ENCODE assay signal across 20 mouse cellular contexts in the genomic region with DNA sequence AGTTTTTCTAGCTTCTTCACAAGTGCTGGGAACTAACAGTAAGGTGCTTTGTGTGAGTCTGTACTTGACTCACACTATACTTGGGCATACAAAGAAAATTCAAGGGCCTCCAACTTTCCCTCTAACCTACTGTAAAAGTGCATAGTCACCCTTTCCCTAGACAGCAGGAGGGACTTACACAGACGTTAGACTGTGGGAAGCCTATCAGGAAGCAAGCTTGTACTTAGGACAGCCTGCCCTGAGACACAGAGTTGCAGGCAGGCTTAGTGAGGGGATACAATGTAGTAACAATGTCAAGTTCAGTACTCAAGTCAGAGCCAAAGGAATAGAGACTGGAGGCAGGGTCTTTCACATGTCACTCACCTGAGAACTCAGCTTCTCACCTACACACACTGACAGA. TPM values are rescaled to one million over a fixed set of nuclear protein-coding genes. Genes with fewer than 3 reads are reported as not detected.
DNase-seq lines count a peak whose midpoint lies in the region; ATAC-seq and TF ChIP-seq lines count a peak whose summit lies in the region.
"Had no signal": no experiment of that assay in that cellular context is flagged by ENCODE, and none has a peak within 500 bp of the region (broad histone marks: within the 10 kb centered on the region; RNA-seq: fewer than 3 reads in every experiment).

No protein-coding gene starts in this region.

- H3K27ac ChIP-seq in kidney, adult 2 months (ENCODE audit: insufficient read depth, low read depth, low read length): peak overlapping the region; percentile 81
- no peak overlapping the region for H3K27ac ChIP-seq in kidney, embryonic 15.5 days
- no peak overlapping the region for H3K27ac ChIP-seq in liver, embryonic 13.5 days
- H3K27ac ChIP-seq in thymus, adult 2 months (ENCODE audit: control insufficient read depth, insufficient read depth, low read length): no peak overlapping the region
- H3K27ac ChIP-seq: gastrocnemius, adult 2 months; heart, embryonic 13.5 days; hindbrain, embryonic 15.5 days; midbrain, embryonic 12.5 days had no signal

- no peak overlapping the region for H3K4me2 ChIP-seq in kidney, embryonic 15.5 days
- no peak overlapping the region for H3K4me2 ChIP-seq in liver, embryonic 13.5 days
- H3K4me2 ChIP-seq: heart, embryonic 13.5 days; hindbrain, embryonic 15.5 days; midbrain, embryonic 12.5 days had no signal

- H3K36me3 ChIP-seq in kidney, adult 2 months (ENCODE audit: control insufficient read depth, insufficient read depth, low read length): no peaks in the 10 kb centered on the region
- H3K36me3 ChIP-seq in kidney, embryonic 15.5 days: no peaks in the 10 kb centered on the region
- H3K36me3 ChIP-seq in liver, embryonic 13.5 days: no peaks in the 10 kb centered on the region
- H3K36me3 ChIP-seq in thymus, adult 2 months (ENCODE audit: control insufficient read depth, insufficient read depth, low read length): no peaks in the 10 kb centered on the region
- H3K36me3 ChIP-seq: heart, embryonic 13.5 days; hindbrain, embryonic 15.5 days; midbrain, embryonic 12.5 days had no signal

- no peak for TF ChIP-seq POLR2A in kidney, adult 2 months (IDR thresholded peaks at IDR 0.05; ENCODE audit: low read depth, low read length)
- no peak for TF ChIP-seq POLR2A in thymus, adult 2 months (IDR thresholded peaks at IDR 0.05; ENCODE audit: control insufficient read depth, extremely low read depth, insufficient read depth, low read length, poor library complexity)

- peak overlapping the region; percentile 30 for H3K4me3 ChIP-seq in kidney, adult 2 months (ENCODE audit: insufficient read depth, low read depth, low read length)
- no peak overlapping the region for H3K4me3 ChIP-seq in kidney, embryonic 15.5 days (replicated peaks)
- H3K4me3 ChIP-seq in liver, embryonic 13.5 days (replicated peaks): no peak overlapping the region
- H3K4me3 ChIP-seq in thymus, adult 2 months (ENCODE audit: control insufficient read depth, insufficient read depth, low read length): no peak overlapping the region
- H3K4me3 ChIP-seq: gastrocnemius, adult 2 months; heart, embryonic 13.5 days; hindbrain, embryonic 15.5 days; midbrain, embryonic 12.5 days had no signal

- no peaks in the 10 kb centered on the region for H3K9me3 ChIP-seq in kidney, embryonic 15.5 days (replicated peaks)
- no peaks in the 10 kb centered on the region for H3K9me3 ChIP-seq in liver, embryonic 13.5 days (replicated peaks)
- H3K9me3 ChIP-seq: heart, embryonic 13.5 days; hindbrain, embryonic 15.5 days; midbrain, embryonic 12.5 days had no signal

- 29% methylated on average over 1 of the region's 1 CpGs for WGBS in kidney, adult 2 months
- 37% methylated on average over 1 of the region's 1 CpGs for WGBS in kidney, embryonic 15.5 days
- WGBS in liver, embryonic 13.5 days (ENCODE audit: insufficient replicate concordance): 9% methylated on average over 1 of the region's 1 CpGs
- 33% methylated on average over 1 of the region's 1 CpGs for WGBS in thymus, adult 2 months

- H3K9ac ChIP-seq in kidney, embryonic 15.5 days: no peak overlapping the region
- H3K9ac ChIP-seq in liver, embryonic 13.5 days: no peak overlapping the region
- H3K9ac ChIP-seq: heart, embryonic 13.5 days; hindbrain, embryonic 15.5 days; midbrain, embryonic 12.5 days had no signal

- ATAC-seq in kidney, embryonic 15.5 days (replicated peaks; ENCODE audit: low FRiP score): no peak
- peak; percentile 62 for ATAC-seq in liver, embryonic 13.5 days (ENCODE audit: low read depth)
- ATAC-seq: CD4-positive, CD25-positive, alpha-beta regulatory T cell, adult 4 months; intestine, embryonic 16.5 days had no signal

- peaks cover 10% of the 10 kb centered on the region; the same call in 1 of the 2 replicates for H3K4me1 ChIP-seq in kidney, adult 2 months (ENCODE audit: control insufficient read depth, insufficient read depth, low read length)
- no peaks in the 10 kb centered on the region for H3K4me1 ChIP-seq in kidney, embryonic 15.5 days
- H3K4me1 ChIP-seq in liver, embryonic 13.5 days (replicated peaks): peaks cover 25% of the 10 kb centered on the region
- peaks cover 40% of the 10 kb centered on the region for H3K4me1 ChIP-seq in thymus, adult 2 months (replicated peaks; ENCODE audit: control insufficient read depth, insufficient read depth, low read length)
- H3K4me1 ChIP-seq: hindbrain, embryonic 15.5 days; midbrain, embryonic 12.5 days had no signal

- DNase-seq in kidney, adult 2 months: peak; percentile 48
- peak; percentile 51 for DNase-seq in testis, postnatal 14 days (ENCODE audit: low spot score)
- DNase-seq in testis, postnatal 10 days (ENCODE audit: low spot score): no peak
- no peak for DNase-seq in liver, embryonic 13.5 days
- no peak for DNase-seq in thymus, adult 2 months
- no peak for DNase-seq in left cerebral cortex, adult 11 months (ENCODE audit: low spot score)
- no peak for DNase-seq in retina, embryonic 14.5 days (ENCODE audit: low spot score)
- DNase-seq: adrenal gland, adult 8-10 months; cerebellum, postnatal 14 days; gastrocnemius, adult 2 months; heart, adult 11 months; heart, postnatal 36 days; lung, adult 2 months; lung, postnatal 36 days had no signal

- TF ChIP-seq CTCF in kidney, adult 2 months (conservative IDR thresholded peaks at IDR 0.05; ENCODE audit: insufficient read depth, insufficient read length, low read depth, low read length): no peak
- TF ChIP-seq CTCF in thymus, adult 2 months (IDR thresholded peaks at IDR 0.05; ENCODE audit: borderline replicate concordance, control insufficient read depth, extremely low read depth, insufficient read depth, low read length, poor library complexity): no peak

- no peaks in the 10 kb centered on the region for H3K27me3 ChIP-seq in kidney, adult 2 months (replicated peaks; ENCODE audit: control insufficient read depth, insufficient read depth, low read length)
- H3K27me3 ChIP-seq in kidney, embryonic 15.5 days: no peaks in the 10 kb centered on the region
- H3K27me3 ChIP-seq in liver, embryonic 13.5 days: no peaks in the 10 kb centered on the region
- H3K27me3 ChIP-seq in thymus, adult 2 months (ENCODE audit: control insufficient read depth, insufficient read depth, low read length): no peaks in the 10 kb centered on the region

RNA-seq across cellular contexts. Expression of a gene that starts 8.5 kb away (rescaled TPM):
- polyA plus RNA-seq in kidney, adult 2 months (2012; rRNA removed): 18.3 and 22.2 TPM in 2 replicates
- polyA plus RNA-seq in kidney, embryonic 15.5 days (2015; fragmentation: Nextera tagmentation; extraction: Ambion mirVana): 13.2 and 13.9 TPM in 2 replicates
- 7.2 and 8.5 TPM in 2 replicates for polyA plus RNA-seq in liver, embryonic 13.5 days (2015; fragmentation: Nextera tagmentation; extraction: Ambion mirVana)
- 46.1 and 47.2 TPM in 2 replicates for polyA plus RNA-seq in thymus, adult 2 months (2012; rRNA removed)

RNA-seq across cellular contexts. Expression of a gene that starts 58.6 kb away (rescaled TPM):
- 41.3 and 48.7 TPM in 2 replicates for polyA plus RNA-seq in kidney, adult 2 months (2012; rRNA removed)
- polyA plus RNA-seq in kidney, embryonic 15.5 days (2015; fragmentation: Nextera tagmentation; extraction: Ambion mirVana): 148 and 154 TPM in 2 replicates
- polyA plus RNA-seq in liver, embryonic 13.5 days (2015; fragmentation: Nextera tagmentation; extraction: Ambion mirVana): 76.9 and 93.6 TPM in 2 replicates
- 83.6 and 84.8 TPM in 2 replicates for polyA plus RNA-seq in thymus, adult 2 months (2012; rRNA removed)

Comparison
In these comparisons a context has a peak if more than half of its experiments do, and no peak if none do; other contexts are left out.
1. DNase-seq: peak in kidney, adult 2 months (single experiment) and testis, postnatal 14 days (single experiment); none in testis, postnatal 10 days (single experiment), liver, embryonic 13.5 days (single experiment), thymus, adult 2 months (single experiment), left cerebral cortex, adult 11 months (single experiment) and retina, embryonic 14.5 days (single experiment).